Mouse (Mus musculus) lung, postnatal 0 days (tissue): Measurements from ENCODE around the gene Hspb1.

Experiments used
- CTCF ChIP-seq: IDR thresholded peaks from 2 replicates; pipeline ENCODE4 v1.5.1; 2016; ENCODE audit warnings: antibody characterized with exemption, mild to moderate bottlenecking
- EP300 ChIP-seq: IDR thresholded peaks from 2 replicates; pipeline ENCODE4 v1.6.1; 2016; ENCODE audit warnings: antibody characterized with exemption, mild to moderate bottlenecking, control low read depth

DNA sequence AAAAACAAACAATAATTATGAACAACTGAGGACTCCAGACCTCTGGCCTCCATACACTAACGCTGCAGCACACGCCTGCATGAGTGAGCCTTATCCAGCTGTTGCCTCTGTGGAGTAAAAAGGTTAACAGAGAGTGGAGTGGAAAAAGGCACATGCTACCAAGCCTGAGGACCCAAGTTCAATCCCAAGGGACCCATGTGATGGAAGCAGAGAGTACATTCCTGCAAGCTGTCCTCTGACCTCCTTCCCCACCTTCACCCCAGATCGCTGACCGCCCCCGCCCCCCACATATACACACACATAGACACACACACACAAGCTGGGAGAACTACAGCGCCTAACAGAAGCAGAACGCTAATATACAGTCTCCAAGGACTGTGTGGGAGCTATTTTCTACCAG, 36.2 kb downstream of the Hspb1 start:
- TF ChIP-seq EP300 (no peak), CTCF (no peak)
